Mouse (Mus musculus) myocyte (in vitro differentiated cells): ENCODE data around the gene Ampd1. TPM values are rescaled to one million over a fixed set of nuclear protein-coding genes. Genes with fewer than 3 reads are reported as not detected.

ENCODE experiments used
- H3K27me3 ChIP-seq: one replicate; pipeline ENCODE4 v1.6.1; 2011; ENCODE audit not compliant: control insufficient read depth, insufficient read depth, insufficient read length
- H3K36me3 ChIP-seq: one replicate; pipeline ENCODE4 v1.6.1; 2011; ENCODE audit not compliant: control insufficient read depth, insufficient read depth
- H3K4me2 ChIP-seq: one replicate; pipeline ENCODE4 v1.6.1; 2011; ENCODE audit warnings: low read depth, control low read depth
- H3K4me3 ChIP-seq: one replicate; pipeline ENCODE4 v1.5.1; 2011; ENCODE audit warnings: mild to moderate bottlenecking, control low read depth, moderate library complexity
- H3K79me2 ChIP-seq: one replicate; pipeline ENCODE4 v1.6.1; 2011; ENCODE audit not compliant: control insufficient read depth, insufficient read depth
- H3ac ChIP-seq: one replicate; pipeline ENCODE4 v1.6.1; 2011; ENCODE audit not compliant: control insufficient read depth, insufficient read length
- CEBPB ChIP-seq: IDR thresholded peaks from 2 replicates; pipeline ENCODE4 v1.6.1; 2011; ENCODE audit warnings: mild to moderate bottlenecking, moderate library complexity; ENCODE audit not compliant: poor library complexity, insufficient read depth, severe bottlenecking
- E2F4 ChIP-seq: IDR thresholded peaks from one replicate; pipeline ENCODE4 v1.6.1; 2011; ENCODE audit warnings: mild to moderate bottlenecking, control low read depth, moderate library complexity; ENCODE audit not compliant: insufficient read depth
- MAX ChIP-seq: IDR thresholded peaks from one replicate; pipeline ENCODE4 v1.6.1; 2011; ENCODE audit warnings: low read depth, mild to moderate bottlenecking, control low read depth
- MYOD1 ChIP-seq, 3 experiments: IDR thresholded peaks; one replicate each; pipeline ENCODE4 v1.6.1; 2011; ENCODE audit warnings: control low read depth in 2 of 3, low read depth in 2 of 3, mild to moderate bottlenecking in 2 of 3, moderate library complexity in 1 of 3; ENCODE audit not compliant: insufficient read length in 2 of 3, control insufficient read depth in 1 of 3
- MYOG ChIP-seq, 3 experiments: IDR thresholded peaks; one replicate each; pipeline ENCODE4 v1.6.1; 2011; ENCODE audit warnings: control low read depth in 2 of 3, low read depth in 2 of 3, mild to moderate bottlenecking in 2 of 3; ENCODE audit not compliant: insufficient read length in 2 of 3, control insufficient read depth in 1 of 3, insufficient read depth in 1 of 3
- POLR2A ChIP-seq: IDR thresholded peaks from one replicate; pipeline ENCODE4 v1.6.1; 2011; ENCODE audit warnings: low read depth, mild to moderate bottlenecking, control low read depth, moderate library complexity; ENCODE audit not compliant: insufficient read length
- POLR2AphosphoS2 ChIP-seq: IDR thresholded peaks from one replicate; pipeline ENCODE4 v1.6.1; 2011; ENCODE audit warnings: low read depth, control low read depth; ENCODE audit not compliant: insufficient read length
- REST ChIP-seq: IDR thresholded peaks from one replicate; pipeline ENCODE4 v1.6.1; 2011; ENCODE audit warnings: mild to moderate bottlenecking, control low read depth, moderate library complexity; ENCODE audit not compliant: insufficient read depth, insufficient read length
- SRF ChIP-seq: IDR thresholded peaks from one replicate; pipeline ENCODE4 v1.6.1; 2011; ENCODE audit warnings: low read depth; ENCODE audit not compliant: control insufficient read depth, insufficient read length
- TCF12 ChIP-seq: IDR thresholded peaks from one replicate; pipeline ENCODE4 v1.6.1; 2011; ENCODE audit warnings: mild to moderate bottlenecking, control low read depth; ENCODE audit not compliant: poor library complexity, insufficient read depth, severe bottlenecking
- TCF3 ChIP-seq: IDR thresholded peaks from one replicate; pipeline ENCODE4 v1.6.1; 2011; ENCODE audit warnings: low read depth, control low read depth; ENCODE audit not compliant: insufficient read length
- USF1 ChIP-seq: IDR thresholded peaks from one replicate; pipeline ENCODE4 v1.6.1; 2011; ENCODE audit warnings: low read depth, mild to moderate bottlenecking, control low read depth, moderate library complexity
- polyA plus RNA-seq: library from polyadenylated mRNA; unstranded; fragments of >200 nt; fragmentation: generic; extraction: Trizol; gene quantifications from one replicate; pipeline ENCODE4 v1.2.1, GENCODE M21; 2012; ENCODE audit warnings: missing spikeins

Gene Ampd1
- polyA plus RNA-seq, 1 experiment: 2.4 TPM

DNA sequence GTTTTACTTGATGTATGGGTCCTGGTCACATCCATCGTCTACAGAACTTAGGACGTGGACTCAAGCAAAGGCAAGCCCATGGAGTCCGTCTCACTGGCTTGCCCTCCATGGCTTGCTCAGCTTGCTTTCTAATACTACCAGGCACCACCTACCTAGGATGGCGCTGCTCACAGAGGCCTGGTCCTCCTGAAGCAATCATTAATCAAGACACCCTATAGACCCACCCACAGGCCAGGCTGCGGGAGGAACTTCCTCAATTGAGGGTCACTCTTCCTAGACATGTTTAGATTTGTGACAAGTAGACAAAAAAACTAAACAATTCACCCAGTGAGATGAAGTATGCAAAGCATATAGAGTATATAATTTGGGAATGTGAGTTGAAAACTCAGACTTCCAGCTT is 38.4 kb downstream of the Ampd1 start:
- no peaks in the 10 kb centered on the region for H3K36me3 ChIP-seq
- H3K27me3 ChIP-seq: no peaks in the 10 kb centered on the region
- no peak overlapping the region for H3ac ChIP-seq
- TF ChIP-seq E2F4 (no peak), SRF (no peak), TCF12 (no peak), POLR2AphosphoS2 (no peak), POLR2A (no peak), MYOD1 (IDR thresholded peaks at IDR 0.05; ENCODE audit: control insufficient read depth in 1 of 3, insufficient read length in 2 of 3, low read depth in 2 of 3) (no peak), TCF3 (no peak), REST (no peak), USF1 (no peak), CEBPB (no peak)
- no peak overlapping the region for H3K4me2 ChIP-seq
- no peaks in the 10 kb centered on the region for H3K79me2 ChIP-seq
- H3K4me3 ChIP-seq: no peak overlapping the region

DNA sequence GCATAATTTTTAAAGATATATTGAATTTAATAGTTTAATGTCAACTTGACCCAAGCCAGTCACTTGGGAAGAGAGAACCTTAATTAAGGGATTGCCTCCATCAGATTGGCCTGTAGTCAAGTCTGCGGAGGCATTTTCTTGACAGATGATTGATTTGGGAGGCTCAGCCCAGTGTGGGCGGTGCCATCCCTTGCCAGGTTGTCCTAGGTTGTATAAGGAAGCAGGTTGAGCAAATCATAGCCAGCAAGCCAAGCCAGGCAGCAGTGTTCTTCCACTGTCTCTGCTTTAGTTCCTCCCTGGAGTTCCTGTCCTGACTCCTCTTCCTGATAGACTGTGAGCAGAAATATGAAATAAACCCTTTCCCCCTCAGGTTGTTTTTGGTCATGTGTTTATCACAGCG is 49.8 kb downstream of the Ampd1 start:
- TF ChIP-seq REST (no peak), POLR2A (no peak), TCF12 (no peak), POLR2AphosphoS2 (no peak), TCF3 (no peak), USF1 (no peak), SRF (no peak), E2F4 (no peak)
- Histone ChIP-seq H3ac (no peak overlapping the region), H3K4me3 (no peak overlapping the region), H3K36me3 (no peaks in the 10 kb centered on the region), H3K27me3 (no peaks in the 10 kb centered on the region), H3K79me2 (no peaks in the 10 kb centered on the region), H3K4me2 (no peak overlapping the region)

DNA sequence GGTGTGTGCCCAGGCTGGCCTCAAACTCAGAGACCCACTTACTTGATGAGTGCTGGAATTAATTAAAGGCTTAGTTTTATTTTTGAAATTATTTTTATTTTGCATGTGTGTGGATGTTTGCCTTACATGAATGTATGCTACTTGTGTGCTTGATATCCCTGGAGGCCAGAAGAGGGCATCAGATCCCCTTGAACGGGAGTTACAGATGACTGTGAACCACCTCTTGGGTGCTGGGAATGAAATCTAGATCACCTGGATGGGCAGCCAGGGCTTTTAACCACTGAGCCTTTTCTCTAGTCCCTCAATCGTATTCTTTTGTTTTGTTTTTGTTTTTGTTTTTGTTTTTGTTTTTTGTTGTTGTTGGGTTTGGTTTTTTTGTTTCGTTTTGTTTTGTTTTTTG is 52.3 kb downstream of the Ampd1 start:
- no peaks in the 10 kb centered on the region for H3K79me2 ChIP-seq
- TF ChIP-seq MYOD1 (IDR thresholded peaks at IDR 0.05; ENCODE audit: control insufficient read depth in 1 of 3, insufficient read length in 2 of 3, low read depth in 2 of 3) (no peak), POLR2A (no peak)
- no peak overlapping the region for H3K4me3 ChIP-seq
- H3ac ChIP-seq: no peak overlapping the region
- H3K4me2 ChIP-seq: no peak overlapping the region
- no peaks in the 10 kb centered on the region for H3K36me3 ChIP-seq
- no peaks in the 10 kb centered on the region for H3K27me3 ChIP-seq

DNA sequence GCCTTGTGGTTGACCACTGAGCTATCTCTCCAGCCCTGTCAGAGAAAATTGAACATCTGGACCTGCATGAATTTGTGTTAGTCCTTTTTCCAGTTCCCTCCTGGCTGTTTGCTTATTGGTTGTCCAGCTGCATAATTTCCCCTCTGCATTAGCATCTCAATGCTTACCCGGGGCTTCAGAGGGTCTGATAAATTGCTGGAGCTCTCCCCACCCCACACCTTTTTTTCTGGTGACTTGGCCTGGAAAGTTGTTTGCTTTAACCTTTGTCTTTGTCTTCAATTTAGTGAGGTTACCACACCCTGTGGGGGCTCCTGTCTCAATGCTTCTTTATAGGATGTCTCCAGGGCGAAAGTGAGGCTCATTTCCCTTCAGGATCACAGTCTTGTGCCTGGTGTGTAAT is 53.4 kb downstream of the Ampd1 start:
- Histone ChIP-seq H3K79me2 (no peaks in the 10 kb centered on the region), H3K36me3 (no peaks in the 10 kb centered on the region), H3K27me3 (no peaks in the 10 kb centered on the region), H3ac (no peak overlapping the region), H3K4me3 (no peak overlapping the region), H3K4me2 (no peak overlapping the region)
- TF ChIP-seq POLR2AphosphoS2 (no peak), E2F4 (no peak), MYOD1 (IDR thresholded peaks at IDR 0.05; ENCODE audit: control insufficient read depth in 1 of 3, insufficient read length in 2 of 3, low read depth in 2 of 3) (no peak), USF1 (no peak), REST (no peak), MAX (no peak), TCF12 (no peak), TCF3 (no peak), SRF (no peak), POLR2A (no peak), CEBPB (no peak), MYOG (IDR thresholded peaks at IDR 0.05; ENCODE audit: control insufficient read depth in 1 of 3, insufficient read depth in 1 of 3, insufficient read length in 2 of 3, low read depth in 2 of 3) (no peak)

DNA sequence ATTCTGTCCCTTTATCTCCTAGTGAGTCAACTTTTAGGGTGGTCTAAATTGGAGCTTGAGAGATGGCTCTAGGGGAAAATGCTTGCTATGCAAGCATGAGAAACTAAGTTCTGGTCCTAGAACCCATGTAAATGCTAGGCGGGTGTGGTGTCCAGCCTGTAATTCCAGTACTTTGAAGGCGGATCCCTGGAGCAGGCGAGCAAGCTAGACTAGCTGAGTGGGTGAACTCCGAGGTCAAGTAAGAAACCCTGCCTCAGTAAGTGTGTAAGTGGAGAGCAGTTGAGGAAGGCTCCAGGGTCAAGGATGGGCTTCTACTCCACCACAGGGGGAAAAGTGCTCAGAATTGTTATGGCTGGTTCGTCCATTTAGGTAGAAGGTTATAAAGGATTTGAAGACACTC is 53.9 kb downstream of the Ampd1 start:
- no peaks in the 10 kb centered on the region for H3K27me3 ChIP-seq
- H3K4me2 ChIP-seq: no peak overlapping the region
- H3ac ChIP-seq: no peak overlapping the region
- H3K36me3 ChIP-seq: no peaks in the 10 kb centered on the region
- H3K79me2 ChIP-seq: no peaks in the 10 kb centered on the region
- no peak overlapping the region for H3K4me3 ChIP-seq
- no peak for TF ChIP-seq REST
- TF ChIP-seq TCF3: no peak
- TF ChIP-seq MYOG (IDR thresholded peaks at IDR 0.05; ENCODE audit: control insufficient read depth in 1 of 3, insufficient read depth in 1 of 3, insufficient read length in 2 of 3, low read depth in 2 of 3): no peak
- no peak for TF ChIP-seq MAX
- no peak for TF ChIP-seq POLR2A
- no peak for TF ChIP-seq CEBPB
- no peak for TF ChIP-seq MYOD1 (IDR thresholded peaks at IDR 0.05; ENCODE audit: control insufficient read depth in 1 of 3, insufficient read length in 2 of 3, low read depth in 2 of 3)
- TF ChIP-seq E2F4: no peak
- TF ChIP-seq TCF12: no peak
- no peak for TF ChIP-seq POLR2AphosphoS2
- TF ChIP-seq SRF: no peak
- no peak for TF ChIP-seq USF1
